Mouse (Mus musculus): Measurements from ENCODE around the gene Fgd3. TPM values are rescaled to one million over a fixed set of nuclear protein-coding genes. Genes with fewer than 3 reads are reported as not detected.

The Fgd3 gene
- polyA plus RNA-seq, 1 experiment from 2014 or later, result 2.7 TPM

- ATAC-seq (ENCODE audit: low FRiP score, low read depth), result peak; percentile 63
- Histone ChIP-seq H3K36me3 (no peaks in the 10 kb centered on the region), H3K9ac (no peak overlapping the region), H3K27me3 (replicated peaks) (peaks cover 7% of the 10 kb centered on the region), H3K4me3 (no peak overlapping the region), H3K9me3 (no peaks in the 10 kb centered on the region), H3K4me2 (replicated peaks) (peak overlapping the region; percentile 31; the same call in 1 of the 2 replicates), H3K4me1 (peaks cover 37% of the 10 kb centered on the region), H3K27ac (no peak overlapping the region)
- WGBS, result 15% methylated on average over 9 of the region's 9 CpGs
These were observed 3.5 kb downstream of the Fgd3 start for GRCm38 (mm10) chr13:49316386-49317162.

GRCm38 (mm10) chr13:49311642-49312041, 8.5 kb downstream of the Fgd3 start:
- no peak overlapping the region for H3K9ac ChIP-seq
- ATAC-seq (ENCODE audit: low FRiP score, low read depth), result no peak
- 86% methylated on average over 7 of the region's 7 CpGs for WGBS
- no peaks in the 10 kb centered on the region for H3K9me3 ChIP-seq
- H3K4me1 ChIP-seq, result peaks cover 12% of the 10 kb centered on the region
- H3K27ac ChIP-seq, result no peak overlapping the region
- no peak overlapping the region for H3K4me2 ChIP-seq (replicated peaks)
- no peaks in the 10 kb centered on the region for H3K36me3 ChIP-seq
- no peak overlapping the region for H3K4me3 ChIP-seq
- no peaks in the 10 kb centered on the region for H3K27me3 ChIP-seq (replicated peaks)

GRCm38 (mm10) chr13:49309501-49309900, 10.6 kb downstream of the Fgd3 start:
- no peaks in the 10 kb centered on the region for H3K36me3 ChIP-seq
- H3K27me3 ChIP-seq (replicated peaks), result no peaks in the 10 kb centered on the region
- H3K9me3 ChIP-seq, result no peaks in the 10 kb centered on the region
- ATAC-seq (ENCODE audit: low FRiP score, low read depth), result no peak
- no peak overlapping the region for H3K9ac ChIP-seq
- no peaks in the 10 kb centered on the region for H3K4me1 ChIP-seq
- no peak overlapping the region for H3K27ac ChIP-seq
- no peak overlapping the region for H3K4me2 ChIP-seq (replicated peaks)
- 89% methylated on average over 1 of the region's 1 CpGs for WGBS
- no peak overlapping the region for H3K4me3 ChIP-seq

GRCm38 (mm10) chr13:49308861-49309403, 11.2 kb downstream of the Fgd3 start:
- no peak overlapping the region for H3K4me3 ChIP-seq
- no peak overlapping the region for H3K27ac ChIP-seq
- no peak for ATAC-seq (ENCODE audit: low FRiP score, low read depth)
- no peaks in the 10 kb centered on the region for H3K4me1 ChIP-seq
- H3K9ac ChIP-seq, result no peak overlapping the region
- no peaks in the 10 kb centered on the region for H3K36me3 ChIP-seq
- no peak overlapping the region for H3K4me2 ChIP-seq (replicated peaks)
- no peaks in the 10 kb centered on the region for H3K27me3 ChIP-seq (replicated peaks)
- 87% methylated on average over 16 of the region's 16 CpGs for WGBS
- H3K9me3 ChIP-seq, result no peaks in the 10 kb centered on the region

DNA sequence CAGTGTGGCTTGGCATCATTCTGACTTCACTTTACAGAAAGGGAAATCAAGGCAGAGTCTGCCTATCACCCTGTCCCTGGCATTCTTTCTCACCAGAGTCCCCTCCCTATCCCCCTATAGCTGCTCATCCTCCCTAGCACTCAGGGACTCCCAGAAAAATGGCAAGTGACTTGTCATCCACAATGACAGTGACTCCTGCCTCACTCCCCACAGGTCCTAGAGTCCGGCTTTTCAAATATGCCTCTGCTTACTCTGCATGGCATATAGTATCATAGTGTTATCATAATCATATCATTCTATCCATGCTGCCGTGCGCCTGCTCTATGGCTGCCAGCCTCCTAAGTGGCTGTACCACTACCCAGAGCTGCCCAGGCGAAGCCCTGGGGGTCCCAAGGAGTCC, 11.9 kb downstream of the Fgd3 start:
- Histone ChIP-seq H3K9me3 (no peaks in the 10 kb centered on the region), H3K9ac (no peak overlapping the region), H3K4me3 (no peak overlapping the region), H3K4me1 (no peaks in the 10 kb centered on the region), H3K4me2 (replicated peaks) (no peak overlapping the region), H3K36me3 (no peaks in the 10 kb centered on the region), H3K27ac (no peak overlapping the region), H3K27me3 (replicated peaks) (no peaks in the 10 kb centered on the region)
- WGBS, result 93% methylated on average over 4 of the region's 4 CpGs
- ATAC-seq (ENCODE audit: low FRiP score, low read depth), result no peak

DNA sequence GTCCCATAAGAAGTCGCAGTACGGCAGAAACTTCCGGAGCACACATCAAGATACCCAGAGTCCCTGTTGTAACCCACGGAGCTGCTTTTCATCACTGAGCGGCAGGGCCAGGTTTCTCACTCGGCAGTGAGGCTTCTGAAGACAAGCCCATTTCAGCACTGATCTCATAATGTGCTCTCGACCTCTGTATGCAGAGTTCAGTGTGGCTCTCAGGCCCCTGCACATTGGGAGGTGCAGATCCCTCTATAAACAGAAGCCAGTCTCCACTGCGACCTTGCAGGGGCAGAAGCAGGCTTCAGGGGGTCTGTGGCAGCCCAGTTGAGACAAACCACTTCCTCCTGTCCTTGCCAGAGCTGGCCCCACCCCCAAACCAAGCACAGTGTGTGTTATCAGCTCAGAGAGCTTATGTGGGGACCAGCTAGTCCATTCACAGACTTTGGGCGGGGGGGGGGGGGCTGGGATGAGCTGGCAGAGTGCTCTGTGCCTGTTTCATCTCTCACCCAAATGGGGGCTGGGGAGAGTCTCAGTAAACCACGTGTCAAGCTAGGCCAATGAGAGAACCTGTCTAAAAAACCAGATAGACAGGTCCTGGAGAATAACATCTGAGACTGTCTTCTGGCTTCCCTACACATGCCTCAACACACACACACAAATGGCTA, 12.7 kb downstream of the Fgd3 start:
- Histone ChIP-seq H3K4me2 (replicated peaks) (no peak overlapping the region), H3K4me3 (no peak overlapping the region), H3K36me3 (no peaks in the 10 kb centered on the region), H3K27ac (no peak overlapping the region), H3K4me1 (no peaks in the 10 kb centered on the region), H3K9ac (no peak overlapping the region), H3K9me3 (no peaks in the 10 kb centered on the region), H3K27me3 (replicated peaks) (no peaks in the 10 kb centered on the region)
- WGBS, result 54% methylated on average over 10 of the region's 10 CpGs
- ATAC-seq (ENCODE audit: low FRiP score, low read depth), result no peak

GRCm38 (mm10) chr13:49306771-49307310, 13.3 kb downstream of the Fgd3 start:
- no peak overlapping the region for H3K27ac ChIP-seq
- H3K9me3 ChIP-seq, result no peaks in the 10 kb centered on the region
- 77% methylated on average over 7 of the region's 7 CpGs for WGBS
- ATAC-seq (ENCODE audit: low FRiP score, low read depth), result no peak
- H3K4me2 ChIP-seq (replicated peaks), result no peak overlapping the region
- no peaks in the 10 kb centered on the region for H3K4me1 ChIP-seq
- no peak overlapping the region for H3K4me3 ChIP-seq
- no peaks in the 10 kb centered on the region for H3K36me3 ChIP-seq
- H3K9ac ChIP-seq, result no peak overlapping the region
- no peaks in the 10 kb centered on the region for H3K27me3 ChIP-seq (replicated peaks)

DNA sequence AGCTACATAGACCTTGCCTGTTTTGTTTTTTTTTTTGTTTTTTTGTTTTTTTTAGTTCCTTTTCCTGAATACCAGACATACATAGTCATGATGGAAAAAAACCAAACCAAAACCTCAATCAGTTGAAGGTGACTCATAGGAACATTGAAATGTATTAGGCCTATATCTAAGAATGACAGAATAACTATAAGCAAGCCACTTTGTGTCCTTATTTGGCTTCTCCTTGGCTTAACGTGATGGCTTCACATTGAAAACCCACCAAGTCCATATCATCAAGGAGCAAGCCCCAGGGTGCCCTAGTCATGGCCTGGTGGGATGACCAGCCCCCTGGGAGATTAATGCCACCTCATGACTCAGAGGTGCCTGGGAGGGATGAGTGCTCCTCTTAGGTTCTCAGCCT, 19.3 kb downstream of the Fgd3 start:
- no peak for ATAC-seq (ENCODE audit: low FRiP score, low read depth)

GRCm38 (mm10) chr13:49298514-49299381, 21.4 kb downstream of the Fgd3 start:
- no peak overlapping the region for H3K4me3 ChIP-seq
- no peaks in the 10 kb centered on the region for H3K9me3 ChIP-seq
- WGBS, result 87% methylated on average over 14 of the region's 14 CpGs
- H3K36me3 ChIP-seq, result no peaks in the 10 kb centered on the region
- no peak overlapping the region for H3K9ac ChIP-seq
- H3K27me3 ChIP-seq (replicated peaks), result no peaks in the 10 kb centered on the region
- ATAC-seq (ENCODE audit: low FRiP score, low read depth), result no peak
- no peak overlapping the region for H3K4me2 ChIP-seq (replicated peaks)
- H3K4me1 ChIP-seq, result no peaks in the 10 kb centered on the region
- no peak overlapping the region for H3K27ac ChIP-seq

More for the DNA sequence above, 19.3 kb downstream of the Fgd3 start:
- no peaks in the 10 kb centered on the region for H3K4me1 ChIP-seq
- no peak overlapping the region for H3K4me2 ChIP-seq (replicated peaks)
- no peaks in the 10 kb centered on the region for H3K36me3 ChIP-seq
- no peaks in the 10 kb centered on the region for H3K9me3 ChIP-seq
- H3K27ac ChIP-seq, result no peak overlapping the region
- no peak overlapping the region for H3K4me3 ChIP-seq
- H3K27me3 ChIP-seq (replicated peaks), result no peaks in the 10 kb centered on the region
- 79% methylated on average over 1 of the region's 1 CpGs for WGBS
- H3K9ac ChIP-seq, result no peak overlapping the region

DNA sequence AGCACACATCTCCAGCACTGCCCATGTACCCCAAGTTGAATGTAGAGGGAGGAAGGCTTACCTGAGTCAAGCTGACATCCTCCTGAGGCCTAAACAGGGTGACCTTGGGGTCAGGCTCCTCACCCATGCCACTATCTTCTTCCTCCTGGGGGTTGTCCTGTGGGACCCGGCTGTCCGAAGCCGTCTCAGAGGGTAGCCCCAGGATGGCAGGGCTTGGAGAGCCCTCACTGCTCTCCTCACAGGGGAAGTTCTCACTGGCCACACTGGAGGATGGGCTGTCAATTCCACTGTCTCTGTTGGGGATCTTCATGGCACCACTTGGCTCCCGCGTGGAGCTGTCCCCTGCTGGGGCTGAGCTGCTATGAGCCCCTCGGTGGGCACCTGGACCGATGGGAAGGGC, 23.8 kb downstream of the Fgd3 start:
- 82% methylated on average over 7 of the region's 7 CpGs for WGBS
- no peak for ATAC-seq (ENCODE audit: low FRiP score, low read depth)

DNA sequence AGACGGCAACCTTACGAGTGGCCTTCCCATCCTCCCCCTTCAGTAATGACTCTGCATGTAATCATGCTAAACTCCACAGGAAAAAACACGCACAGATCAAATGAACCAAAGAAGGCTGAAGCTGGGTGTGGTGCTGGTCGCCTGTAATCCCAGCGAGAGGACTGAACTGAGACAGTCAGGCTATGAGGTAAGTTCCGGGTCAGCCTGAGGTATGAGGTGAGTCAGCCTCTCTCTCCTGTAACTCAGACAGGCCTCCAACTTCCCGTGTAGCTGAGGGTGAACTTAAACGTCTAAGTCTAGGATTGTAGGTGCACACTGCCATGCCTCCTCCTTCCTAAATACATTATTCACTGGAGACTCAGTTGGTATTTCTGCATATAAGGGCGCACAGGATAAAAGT, 26.0 kb downstream of the Fgd3 start:
- no peak overlapping the region for H3K27ac ChIP-seq
- 87% methylated on average over 9 of the region's 9 CpGs for WGBS
- H3K36me3 ChIP-seq, result no peaks in the 10 kb centered on the region
- ATAC-seq (ENCODE audit: low FRiP score, low read depth), result no peak
- H3K4me3 ChIP-seq, result no peak overlapping the region
- no peak overlapping the region for H3K9ac ChIP-seq
- H3K9me3 ChIP-seq, result no peaks in the 10 kb centered on the region
- no peaks in the 10 kb centered on the region for H3K27me3 ChIP-seq (replicated peaks)
- H3K4me2 ChIP-seq (replicated peaks), result no peak overlapping the region
- H3K4me1 ChIP-seq, result no peaks in the 10 kb centered on the region

More for the DNA sequence above, 23.8 kb downstream of the Fgd3 start:
- no peaks in the 10 kb centered on the region for H3K36me3 ChIP-seq
- H3K4me3 ChIP-seq, result no peak overlapping the region
- H3K27ac ChIP-seq, result no peak overlapping the region
- no peaks in the 10 kb centered on the region for H3K9me3 ChIP-seq
- no peak overlapping the region for H3K4me2 ChIP-seq (replicated peaks)
- no peaks in the 10 kb centered on the region for H3K4me1 ChIP-seq
- no peaks in the 10 kb centered on the region for H3K27me3 ChIP-seq (replicated peaks)
- no peak overlapping the region for H3K9ac ChIP-seq

DNA sequence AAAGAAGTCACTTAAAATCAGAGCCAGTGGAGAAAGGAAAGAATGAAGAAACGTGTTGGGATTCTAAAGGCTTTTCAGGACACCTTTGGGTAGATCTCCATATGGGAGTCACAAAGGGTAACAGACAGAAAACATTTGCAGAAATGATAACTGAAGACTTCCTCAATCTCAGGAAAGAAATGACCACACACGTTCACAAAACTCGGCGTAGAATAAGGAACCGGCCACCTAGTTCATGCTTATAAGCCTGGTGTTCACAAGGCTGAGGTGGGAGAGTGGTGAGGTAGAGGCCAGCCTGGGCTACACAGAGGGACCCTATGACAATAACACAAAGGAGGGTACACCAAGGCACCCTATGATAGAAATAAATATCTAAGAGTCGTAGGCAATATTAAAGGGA, 28.2 kb downstream of the Fgd3 start:
- H3K9me3 ChIP-seq, result no peaks in the 10 kb centered on the region
- no peaks in the 10 kb centered on the region for H3K27me3 ChIP-seq (replicated peaks)
- peaks cover 2% of the 10 kb centered on the region; the same call in 1 of the 2 replicates for H3K36me3 ChIP-seq
- H3K9ac ChIP-seq, result no peak overlapping the region
- no peak overlapping the region for H3K4me2 ChIP-seq (replicated peaks)
- no peaks in the 10 kb centered on the region for H3K4me1 ChIP-seq
- ATAC-seq (ENCODE audit: low FRiP score, low read depth), result no peak
- no peak overlapping the region for H3K4me3 ChIP-seq
- H3K27ac ChIP-seq, result no peak overlapping the region
- 94% methylated on average over 6 of the region's 6 CpGs for WGBS
